Mouse (Mus musculus): ENCODE measurements around the gene Fzd10. TPM values are rescaled to one million over a fixed set of nuclear protein-coding genes. Genes with fewer than 3 reads are reported as not detected.

Gene Fzd10
- polyA plus RNA-seq, 1 experiment from 2014 or later, result 4.9 TPM

- Histone ChIP-seq H3K36me3 (no peaks in the 10 kb centered on the region), H3K4me3 (peak overlapping the region; percentile 14; the same call in 1 of the 2 replicates), H3K4me2 (peak overlapping the region; percentile 41), H3K4me1 (replicated peaks) (peaks cover 50% of the 10 kb centered on the region), H3K9ac (peak overlapping the region; percentile 38; the same call in 1 of the 2 replicates), H3K27ac (replicated peaks) (no peak overlapping the region), H3K27me3 (peaks cover 16% of the 10 kb centered on the region), H3K9me3 (no peaks in the 10 kb centered on the region)
- WGBS, result 2% methylated on average over 14 of the region's 14 CpGs
- ATAC-seq (ENCODE audit: low read depth), result 0 out of 2 replicates have a peak, but pooled peaks have one; percentile 16
Observed at GRCm38 (mm10) chr5:128606596-128606995, 6.0 kb downstream of the Fzd10 start.

- ATAC-seq (ENCODE audit: low read depth), result no peak
- Histone ChIP-seq H3K4me1 (replicated peaks) (peaks cover 26% of the 10 kb centered on the region), H3K36me3 (no peaks in the 10 kb centered on the region), H3K4me3 (no peak overlapping the region), H3K27me3 (peaks cover 5% of the 10 kb centered on the region), H3K27ac (replicated peaks) (no peak overlapping the region), H3K4me2 (no peak overlapping the region), H3K9me3 (no peaks in the 10 kb centered on the region), H3K9ac (no peak overlapping the region)
- WGBS, result 89% methylated on average over 7 of the region's 7 CpGs
Observed at GRCm38 (mm10) chr5:128609091-128609490, 8.4 kb downstream of the Fzd10 start.

- Histone ChIP-seq H3K4me2 (peak overlapping the region; percentile 9; the same call in 1 of the 2 replicates), H3K27ac (replicated peaks) (no peak overlapping the region), H3K9ac (no peak overlapping the region), H3K4me1 (replicated peaks) (peaks cover 30% of the 10 kb centered on the region), H3K36me3 (no peaks in the 10 kb centered on the region), H3K9me3 (no peaks in the 10 kb centered on the region), H3K4me3 (no peak overlapping the region), H3K27me3 (peaks cover 15% of the 10 kb centered on the region; the same call in 1 of the 2 replicates)
- WGBS, result 8% methylated on average over 9 of the region's 9 CpGs
- ATAC-seq (ENCODE audit: low read depth), result no peak
Observed at GRCm38 (mm10) chr5:128617621-128618020, 17.0 kb downstream of the Fzd10 start.

GRCm38 (mm10) chr5:128619987-128620386, 19.3 kb downstream of the Fzd10 start:
- Histone ChIP-seq H3K27me3 (peaks cover 15% of the 10 kb centered on the region; the same call in 1 of the 2 replicates), H3K4me2 (no peak overlapping the region), H3K27ac (replicated peaks) (peak overlapping the region; percentile 46; the same call in 1 of the 2 replicates), H3K4me1 (replicated peaks) (peaks cover 30% of the 10 kb centered on the region), H3K9ac (0 out of 2 replicates have a peak overlapping the region, but pooled peaks have one; percentile 17), H3K36me3 (no peaks in the 10 kb centered on the region), H3K4me3 (no peak overlapping the region), H3K9me3 (no peaks in the 10 kb centered on the region)
- 23% methylated on average over 8 of the region's 8 CpGs for WGBS
- no peak for ATAC-seq (ENCODE audit: low read depth)

- H3K4me2 ChIP-seq, result no peak overlapping the region
- peak overlapping the region; percentile 46; the same call in 1 of the 2 replicates for H3K27ac ChIP-seq (replicated peaks)
- no peaks in the 10 kb centered on the region for H3K36me3 ChIP-seq
- peaks cover 15% of the 10 kb centered on the region; the same call in 1 of the 2 replicates for H3K27me3 ChIP-seq
- no peaks in the 10 kb centered on the region for H3K9me3 ChIP-seq
- H3K9ac ChIP-seq, result peak overlapping the region; percentile 34; the same call in 1 of the 2 replicates
- H3K4me1 ChIP-seq (replicated peaks), result peaks cover 30% of the 10 kb centered on the region
- no peak overlapping the region for H3K4me3 ChIP-seq
- ATAC-seq (ENCODE audit: low read depth), result no peak
- 4% methylated on average over 9 of the region's 9 CpGs for WGBS
Observed at GRCm38 (mm10) chr5:128620408-128620807, 19.8 kb downstream of the Fzd10 start.

GRCm38 (mm10) chr5:128627763-128628162, 27.1 kb downstream of the Fzd10 start:
- H3K9ac ChIP-seq, result no peak overlapping the region
- no peak for ATAC-seq (ENCODE audit: low read depth)
- no peak overlapping the region for H3K27ac ChIP-seq (replicated peaks)
- H3K4me3 ChIP-seq, result no peak overlapping the region
- H3K4me1 ChIP-seq (replicated peaks), result no peaks in the 10 kb centered on the region
- no peaks in the 10 kb centered on the region for H3K27me3 ChIP-seq
- H3K9me3 ChIP-seq, result no peaks in the 10 kb centered on the region
- H3K4me2 ChIP-seq, result no peak overlapping the region
- WGBS, result 48% methylated on average over 5 of the region's 5 CpGs
- H3K36me3 ChIP-seq, result no peaks in the 10 kb centered on the region

GRCm38 (mm10) chr5:128636648-128637047, 36.0 kb downstream of the Fzd10 start:
- Histone ChIP-seq H3K9me3 (no peaks in the 10 kb centered on the region), H3K9ac (no peak overlapping the region), H3K4me1 (replicated peaks) (no peaks in the 10 kb centered on the region), H3K27me3 (no peaks in the 10 kb centered on the region), H3K27ac (replicated peaks) (no peak overlapping the region), H3K4me3 (no peak overlapping the region), H3K36me3 (no peaks in the 10 kb centered on the region), H3K4me2 (no peak overlapping the region)
- WGBS, result 88% methylated on average over 9 of the region's 9 CpGs
- no peak for ATAC-seq (ENCODE audit: low read depth)

GRCm38 (mm10) chr5:128637071-128638015, 36.7 kb downstream of the Fzd10 start:
- H3K27ac ChIP-seq (replicated peaks), result no peak overlapping the region
- no peak overlapping the region for H3K4me3 ChIP-seq
- WGBS, result 89% methylated on average over 26 of the region's 26 CpGs
- H3K4me2 ChIP-seq, result no peak overlapping the region
- no peaks in the 10 kb centered on the region for H3K9me3 ChIP-seq
- no peaks in the 10 kb centered on the region for H3K27me3 ChIP-seq
- H3K4me1 ChIP-seq (replicated peaks), result no peaks in the 10 kb centered on the region
- H3K36me3 ChIP-seq, result no peaks in the 10 kb centered on the region
- no peak for ATAC-seq (ENCODE audit: low read depth)
- H3K9ac ChIP-seq, result no peak overlapping the region

- Histone ChIP-seq H3K36me3 (no peaks in the 10 kb centered on the region), H3K9me3 (no peaks in the 10 kb centered on the region)
Observed at GRCm38 (mm10) chr5:128638716-128639115, 38.1 kb downstream of the Fzd10 start.

GRCm38 (mm10) chr5:128643065-128643464, 42.4 kb downstream of the Fzd10 start:
- Histone ChIP-seq H3K36me3 (no peaks in the 10 kb centered on the region), H3K4me1 (replicated peaks) (no peaks in the 10 kb centered on the region), H3K9ac (no peak overlapping the region), H3K4me3 (no peak overlapping the region), H3K27ac (replicated peaks) (no peak overlapping the region), H3K9me3 (no peaks in the 10 kb centered on the region), H3K27me3 (no peaks in the 10 kb centered on the region), H3K4me2 (no peak overlapping the region)
- no peak for ATAC-seq (ENCODE audit: low read depth)
- WGBS, result 73% methylated on average over 4 of the region's 4 CpGs

More at GRCm38 (mm10) chr5:128638716-128639115, 38.1 kb downstream of the Fzd10 start:
- Histone ChIP-seq H3K4me2 (no peak overlapping the region), H3K27me3 (no peaks in the 10 kb centered on the region), H3K4me1 (replicated peaks) (no peaks in the 10 kb centered on the region), H3K4me3 (no peak overlapping the region), H3K27ac (replicated peaks) (no peak overlapping the region), H3K9ac (no peak overlapping the region)
- no peak for ATAC-seq (ENCODE audit: low read depth)
- WGBS, result 62% methylated on average over 9 of the region's 9 CpGs

GRCm38 (mm10) chr5:128645720-128646119, 45.1 kb downstream of the Fzd10 start:
- H3K9ac ChIP-seq, result no peak overlapping the region
- 74% methylated on average over 8 of the region's 8 CpGs for WGBS
- no peak for ATAC-seq (ENCODE audit: low read depth)

GRCm38 (mm10) chr5:128646286-128646685, 45.6 kb downstream of the Fzd10 start:
- Histone ChIP-seq H3K4me2 (no peak overlapping the region), H3K4me1 (replicated peaks) (no peaks in the 10 kb centered on the region), H3K36me3 (no peaks in the 10 kb centered on the region), H3K27me3 (no peaks in the 10 kb centered on the region), H3K9ac (no peak overlapping the region), H3K27ac (replicated peaks) (no peak overlapping the region), H3K4me3 (no peak overlapping the region), H3K9me3 (no peaks in the 10 kb centered on the region)
- WGBS, result 83% methylated on average over 5 of the region's 5 CpGs
- ATAC-seq (ENCODE audit: low read depth), result no peak

More at GRCm38 (mm10) chr5:128645720-128646119, 45.1 kb downstream of the Fzd10 start:
- Histone ChIP-seq H3K4me2 (no peak overlapping the region), H3K4me1 (replicated peaks) (no peaks in the 10 kb centered on the region), H3K27ac (replicated peaks) (no peak overlapping the region), H3K4me3 (no peak overlapping the region), H3K9me3 (no peaks in the 10 kb centered on the region), H3K36me3 (no peaks in the 10 kb centered on the region), H3K27me3 (no peaks in the 10 kb centered on the region)
